Mouse (Mus musculus) T-helper 17 cell (primary cell): ENCODE results near the gene Zfp217.

Source experiments
- in situ Hi-C, 2 experiments: fragments of 300-600 bp; cut with MboI, MseI; formaldehyde crosslinking; loops; 1 replicate in 1 of 2; 2 replicates in 1 of 2; pipeline ENCODE4 v1.15.1; 2025; ENCODE audit warnings: high pct_unique_total_duplicates in 2 of 2

Gene Zfp217

DNA sequence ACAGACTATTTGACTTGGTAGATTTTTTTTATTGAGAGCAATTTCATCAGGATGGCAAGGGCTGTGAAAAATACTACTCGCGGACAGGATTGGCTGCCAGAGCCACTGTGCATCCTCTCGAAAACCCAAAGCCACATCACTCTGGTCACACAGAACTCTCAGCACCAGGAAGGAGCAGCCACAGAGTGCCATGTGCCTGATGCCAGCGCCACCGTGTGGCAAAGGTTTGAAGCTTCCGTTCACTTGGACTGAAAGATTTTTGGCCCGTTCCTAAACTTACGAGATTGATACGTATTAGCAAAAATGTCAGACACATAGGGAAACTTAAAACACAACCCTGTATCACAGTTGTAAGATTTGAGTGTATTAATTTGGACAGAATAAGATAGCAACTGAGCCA is 44.1 kb downstream of the Zfp217 start:
- in situ Hi-C loops: no loop called here

DNA sequence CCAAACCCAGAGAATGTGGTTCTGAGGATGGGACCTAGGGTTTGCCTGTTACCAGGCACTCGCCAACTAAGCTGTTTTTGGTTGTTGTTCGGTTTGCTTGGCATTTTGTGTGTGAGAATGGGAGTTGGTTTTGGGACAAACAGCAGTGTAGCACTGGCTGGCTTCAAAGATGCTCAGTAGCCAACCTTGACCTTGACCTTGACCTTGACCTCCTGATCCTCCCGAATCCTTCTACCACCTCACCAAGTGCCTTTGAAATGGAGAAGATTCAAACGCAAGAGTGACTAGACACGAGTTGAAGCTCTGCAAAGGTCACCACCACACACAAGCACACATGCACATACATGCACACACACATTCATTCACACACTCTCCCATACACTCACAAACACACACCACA is 44.6 kb downstream of the Zfp217 start:
- in situ Hi-C loops: no loop called here

DNA sequence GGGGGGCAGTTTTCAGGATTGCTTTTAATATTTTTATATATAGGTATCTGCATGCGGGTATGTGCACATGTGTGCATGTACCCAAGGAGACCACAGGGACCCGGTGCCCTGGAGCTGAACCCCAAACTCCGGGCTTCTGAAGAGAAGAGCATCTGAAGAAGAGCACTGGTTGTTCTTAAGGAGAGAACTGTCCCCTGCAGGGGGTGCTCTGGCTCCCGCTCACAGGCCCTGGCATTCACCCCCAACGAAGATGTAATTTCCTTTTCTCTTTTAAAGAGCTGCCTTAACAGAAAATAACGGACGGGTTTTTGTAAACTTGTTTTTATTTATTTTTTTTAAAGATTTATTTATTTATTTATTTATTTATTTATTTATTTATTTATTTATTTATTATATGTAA is 46.0 kb downstream of the Zfp217 start:
- in situ Hi-C loops: no loop called here

DNA sequence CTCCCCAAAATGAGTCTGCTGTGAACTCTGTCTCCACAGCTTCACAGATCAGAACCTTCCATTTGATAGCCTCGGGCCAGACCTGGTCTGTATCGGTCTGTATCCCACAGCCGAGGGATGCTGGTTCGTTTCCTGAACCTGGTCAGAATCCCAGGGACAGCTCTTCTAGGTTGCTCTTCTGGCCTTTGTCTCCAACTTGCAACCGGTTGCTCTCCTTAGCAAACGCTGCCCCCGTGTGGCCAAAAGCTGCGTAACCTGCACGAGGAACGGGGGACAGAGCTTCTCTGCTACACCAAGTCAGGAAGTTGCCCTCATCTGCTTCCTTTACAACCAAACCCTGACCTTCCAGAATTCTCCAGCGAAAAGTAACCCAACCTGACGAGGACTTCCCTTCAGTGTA is 46.8 kb downstream of the Zfp217 start:
- in situ Hi-C loops: no loop called here

DNA sequence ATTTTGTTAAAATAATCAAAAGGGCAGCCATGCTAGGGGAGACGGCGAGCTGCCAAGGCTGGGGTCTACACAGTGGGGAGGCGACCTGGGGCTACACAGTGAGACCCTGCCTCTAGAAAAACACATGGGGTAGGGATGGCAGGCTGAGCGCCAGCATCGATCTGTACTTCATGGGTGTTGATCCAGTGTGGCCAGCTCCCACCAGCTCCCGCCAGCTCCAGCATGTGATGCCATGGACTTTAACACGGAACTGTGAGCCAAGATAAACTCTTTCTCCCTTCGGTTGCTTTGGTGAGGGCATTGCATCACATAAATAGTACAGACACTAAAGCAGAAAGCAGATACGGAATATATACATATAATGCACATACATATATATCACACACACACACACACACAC is 53.0 kb downstream of the Zfp217 start:
- in situ Hi-C loops: loop anchor here in 1 of 2 experiments (5.0 kb wide), 1 partner anchor 38 kb away; no protein-coding TSS in a partner anchor

DNA sequence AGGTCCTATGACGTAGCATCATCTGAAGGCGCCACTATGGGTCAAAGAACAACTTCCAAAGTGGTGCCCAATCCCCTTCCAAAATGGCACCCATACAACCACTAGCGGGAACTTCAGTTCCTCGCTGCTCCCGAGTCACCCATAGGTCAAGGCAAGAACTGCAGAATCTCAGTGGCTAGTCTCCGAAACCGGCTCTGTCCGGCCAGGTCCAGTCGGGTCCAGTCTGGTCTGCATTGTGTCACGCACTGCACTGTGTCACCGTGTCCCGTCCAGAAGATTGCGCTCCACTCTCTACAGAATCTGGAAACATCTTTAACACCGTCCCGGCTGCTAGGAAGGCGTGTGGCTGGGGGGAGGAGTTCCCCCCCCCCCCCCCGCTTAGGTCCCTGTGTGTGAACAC is 53.7 kb downstream of the Zfp217 start:
- in situ Hi-C loops: no loop called here

DNA sequence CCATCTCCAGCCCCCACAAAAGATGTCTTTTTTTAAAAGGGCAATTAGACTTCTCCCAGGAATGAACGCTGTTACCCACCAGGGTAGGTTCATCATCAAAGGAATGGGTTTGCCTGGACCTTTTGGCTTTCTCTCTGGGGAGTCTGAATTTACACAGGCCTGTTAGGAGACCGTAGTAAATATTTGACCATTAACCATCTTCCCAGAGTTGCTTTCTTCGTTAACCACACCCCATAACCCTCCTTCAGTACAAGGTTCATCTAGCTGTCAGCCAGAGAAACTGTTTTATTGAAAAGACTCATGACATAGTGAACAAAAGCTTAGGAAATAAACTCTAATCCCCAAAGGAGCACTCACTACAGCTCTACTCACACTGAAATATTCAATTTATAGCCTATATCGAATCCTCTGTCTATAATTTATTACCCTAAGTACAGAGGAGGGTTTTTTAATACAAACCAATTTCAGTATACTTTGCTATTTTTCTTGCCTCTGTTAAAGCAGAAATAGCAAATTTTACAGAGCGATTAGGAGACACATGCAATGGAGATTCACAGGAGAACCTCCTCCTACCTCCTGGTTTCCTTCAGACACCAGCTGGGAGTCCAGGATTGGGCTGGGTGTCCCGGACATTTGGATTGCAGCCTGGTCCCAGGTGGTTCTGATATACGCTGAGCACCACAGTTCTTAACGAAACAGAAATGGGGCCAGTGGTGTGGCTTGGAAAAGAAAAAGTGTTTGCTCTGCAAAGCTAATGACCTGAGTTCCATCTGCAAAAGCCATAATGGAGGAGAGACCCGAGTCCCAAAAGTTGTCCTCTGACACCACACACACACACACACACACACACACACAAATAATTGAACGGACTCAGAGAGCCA is 56.1 kb downstream of the Zfp217 start:
- in situ Hi-C loops: no loop called here

DNA sequence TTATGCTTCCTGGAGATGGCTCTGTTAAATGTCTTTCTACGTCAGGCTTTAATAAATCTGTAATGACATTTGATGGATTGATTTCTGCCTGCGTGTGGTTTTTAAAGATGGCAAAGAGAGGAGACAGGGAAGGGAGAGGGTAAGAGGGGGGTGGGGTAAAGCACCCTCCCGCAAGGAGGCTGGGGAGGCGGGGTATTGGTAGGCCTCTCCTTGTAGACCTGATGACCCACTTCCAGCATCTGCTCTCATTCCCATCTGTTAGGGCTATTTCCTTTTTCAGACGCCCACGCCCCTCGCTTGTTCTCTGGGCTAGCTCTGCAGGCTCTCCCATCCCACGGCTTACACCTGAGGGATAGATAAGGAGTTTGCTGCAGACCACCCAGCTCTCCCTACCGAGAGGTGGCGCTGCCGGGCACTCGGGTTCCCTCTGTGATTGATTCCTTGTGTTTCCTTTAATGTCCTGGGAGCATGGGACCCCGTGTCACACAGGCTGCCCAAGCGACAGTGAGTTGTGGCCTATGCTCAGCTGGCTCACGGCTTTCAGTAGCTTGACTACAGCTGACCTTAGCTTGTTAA is 69.4 kb downstream of the Zfp217 start:
- in situ Hi-C loops: no loop called here

DNA sequence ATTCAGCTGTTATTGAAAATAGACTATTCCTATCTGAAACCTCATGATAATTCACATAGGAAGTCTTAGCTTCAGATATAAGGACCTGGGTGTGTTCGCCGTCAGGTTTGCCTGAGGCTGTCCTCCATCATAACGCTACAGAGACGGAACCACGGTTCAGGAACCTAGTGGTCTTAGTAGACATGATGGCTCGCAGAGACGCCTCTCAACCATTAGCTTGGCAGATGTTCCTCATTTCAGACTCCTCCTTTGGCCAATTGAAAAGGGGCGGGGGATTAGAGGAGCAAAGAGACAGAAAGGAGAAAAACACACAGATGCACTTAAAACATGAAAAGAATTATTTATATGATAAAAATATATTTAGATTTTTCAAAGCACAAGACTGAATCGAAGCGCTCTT is 69.9 kb downstream of the Zfp217 start:
- in situ Hi-C loops: no loop called here

DNA sequence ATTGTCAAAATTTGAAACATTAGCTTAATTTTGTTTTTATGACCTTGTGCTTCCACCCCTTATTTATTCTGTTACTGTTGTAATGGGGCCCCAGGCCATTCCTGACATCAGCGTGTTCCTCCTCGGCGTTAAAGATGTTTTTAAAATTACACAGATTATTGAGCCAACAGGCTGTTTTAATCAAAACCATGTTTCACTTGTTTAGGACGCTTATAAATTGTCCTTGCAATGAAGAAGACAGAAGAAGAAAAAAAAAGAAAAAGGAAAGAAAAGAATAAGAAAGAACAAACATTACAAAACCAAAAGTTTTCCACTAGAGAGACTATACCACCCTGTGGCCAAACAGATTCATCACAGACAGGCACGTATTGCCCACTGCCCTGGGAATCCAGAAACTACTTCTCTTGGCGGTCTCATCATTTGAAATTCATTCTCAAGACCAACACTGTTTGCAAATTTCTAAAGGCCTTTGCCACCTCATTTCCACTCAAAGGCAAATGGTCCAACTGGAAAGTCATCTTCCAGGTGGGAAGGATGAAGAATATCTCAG is 70.9 kb downstream of the Zfp217 start:
- in situ Hi-C loops: no loop called here

DNA sequence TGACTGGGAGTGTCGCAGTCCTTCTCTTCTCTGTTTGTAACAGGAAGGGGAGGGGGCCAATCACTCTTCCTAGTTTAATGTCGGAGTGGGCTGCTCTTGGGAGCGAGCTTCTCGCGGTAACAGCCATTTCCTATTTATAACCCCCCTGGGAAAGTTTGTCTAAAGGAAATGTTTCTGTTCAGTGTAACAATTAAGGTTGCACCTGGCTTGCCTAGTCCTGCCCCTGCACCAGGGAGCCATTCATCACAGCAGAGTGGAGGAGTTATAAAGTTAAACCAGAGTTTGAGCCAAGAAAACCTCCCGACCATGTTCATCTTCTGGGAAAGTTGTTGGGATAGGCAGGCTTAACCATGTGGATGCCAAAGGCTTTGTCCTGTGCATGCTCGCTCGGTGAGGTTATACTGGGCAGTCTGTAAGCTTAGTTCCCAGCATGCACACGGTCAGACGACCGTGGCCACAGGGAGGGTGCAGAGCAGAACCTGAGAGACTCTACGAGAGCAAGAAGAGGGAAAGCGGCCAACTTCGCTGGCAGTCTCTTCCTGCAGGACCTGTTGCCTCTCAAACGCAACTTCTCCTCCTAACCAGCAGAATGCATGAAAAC is 77.2 kb downstream of the Zfp217 start:
- in situ Hi-C loops: no loop called here

DNA sequence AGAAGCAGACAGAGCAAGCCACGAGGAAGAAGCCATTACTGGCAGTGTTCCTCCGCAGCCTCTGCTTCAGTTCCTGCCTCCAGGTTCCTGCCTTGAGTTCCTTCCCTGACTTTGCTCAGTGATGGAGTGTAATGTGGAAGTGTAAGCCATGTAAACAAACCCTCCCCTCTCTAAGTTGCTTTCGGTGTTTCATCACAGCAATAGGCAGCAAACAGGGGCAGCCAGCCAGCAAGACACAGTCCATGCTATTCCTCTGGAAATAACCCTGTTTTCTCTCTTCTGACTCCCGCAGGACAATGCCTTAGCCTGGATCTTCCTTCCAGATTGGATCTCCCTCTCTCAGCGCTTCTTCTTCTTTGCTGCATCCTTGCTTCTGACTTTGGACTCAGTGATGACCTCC is 77.9 kb downstream of the Zfp217 start:
- in situ Hi-C loops: no loop called here

DNA sequence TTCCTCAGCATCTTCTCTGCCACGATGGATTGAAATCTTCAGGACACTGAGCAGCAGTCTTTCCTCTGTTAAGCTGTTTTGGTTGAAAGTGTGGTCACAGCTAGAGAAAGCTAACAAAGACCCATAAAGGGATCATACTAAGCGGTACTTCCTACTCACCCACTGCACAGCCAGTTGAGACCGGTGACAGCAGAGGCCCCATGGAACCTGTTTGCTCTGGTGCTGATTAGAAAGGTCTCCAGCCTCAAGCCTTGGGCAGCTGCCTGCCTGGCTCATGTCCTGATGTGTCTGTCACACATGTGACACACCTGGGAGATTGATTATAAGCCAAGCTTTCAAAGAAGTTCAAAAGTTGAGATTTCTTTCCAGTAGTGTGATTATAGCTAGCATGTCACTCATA is 85.5 kb downstream of the Zfp217 start:
- in situ Hi-C loops: no loop called here

DNA sequence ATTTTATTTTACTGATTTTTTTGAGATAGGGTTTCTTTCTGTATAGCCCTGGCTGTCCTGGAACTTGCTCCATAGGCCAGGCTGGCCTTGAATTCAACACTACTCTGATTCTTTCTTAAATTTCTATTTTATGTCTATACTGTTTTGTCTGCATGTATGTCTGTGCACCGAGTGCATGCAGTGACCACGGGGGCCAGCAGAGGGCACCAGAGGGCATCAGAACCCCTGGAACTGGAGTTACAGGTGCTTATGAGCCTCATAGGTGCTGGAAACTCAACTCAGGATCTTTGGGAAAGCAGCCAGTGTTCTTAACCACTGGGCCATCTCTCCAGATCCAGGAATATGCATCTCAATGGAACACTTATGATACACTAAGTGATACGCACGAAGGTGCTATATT is 87.8 kb downstream of the Zfp217 start:
- in situ Hi-C loops: no loop called here

DNA sequence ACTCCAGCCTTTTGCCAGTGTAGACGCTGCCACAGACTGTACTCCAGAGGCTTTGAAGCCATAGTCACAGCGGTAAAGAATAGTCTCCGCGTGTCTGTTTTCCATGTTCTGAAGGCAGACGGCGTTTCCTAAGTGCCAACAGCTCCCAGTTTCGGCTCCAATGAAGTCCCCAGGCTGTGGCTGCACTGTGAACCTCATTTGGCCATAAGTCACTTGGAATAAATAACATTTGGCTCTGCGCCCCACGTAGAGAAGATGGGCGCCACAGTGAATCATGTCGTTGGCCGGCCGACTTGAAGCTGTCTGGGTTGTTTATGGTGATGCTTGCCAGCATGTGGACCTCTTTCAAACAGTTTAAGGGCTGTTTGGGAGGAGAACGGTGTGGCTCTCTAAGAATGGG is 89.1 kb downstream of the Zfp217 start:
- in situ Hi-C loops: loop anchor here (5.0 kb wide), 2 partner anchors 39 to 284 kb away; no protein-coding TSS in a partner anchor
